Mouse (Mus musculus): Measurements from ENCODE around the gene Pwwp2a. TPM values are rescaled to one million over a fixed set of nuclear protein-coding genes. Genes with fewer than 3 reads are reported as not detected.

Pwwp2a gene
- polyA plus RNA-seq, 1 experiment from 2014 or later: 38.4 TPM

Other genes with a start within 250 kb of the Pwwp2a start
- gene Slu7, start 248.3 kb upstream of the Pwwp2a start, polyA plus RNA-seq (2014; fragmentation: Nextera tagmentation; extraction: Ambion mirVana): 63.8 and 65.3 TPM in 2 replicates
- gene C1qtnf2, start 207.7 kb upstream of the Pwwp2a start, polyA plus RNA-seq (2014; fragmentation: Nextera tagmentation; extraction: Ambion mirVana): 1.5 and 1.9 TPM in 2 replicates
- 44.0 and 45.2 TPM in 2 replicates for gene Ccnjl, start 153.2 kb upstream of the Pwwp2a start, polyA plus RNA-seq (2014; fragmentation: Nextera tagmentation; extraction: Ambion mirVana)
- gene 4933415A04Rik, start 95.0 kb upstream of the Pwwp2a start, polyA plus RNA-seq (2014; fragmentation: Nextera tagmentation; extraction: Ambion mirVana): 10.2 and 12.5 TPM in 2 replicates
- gene Fabp6, start 80.5 kb upstream of the Pwwp2a start, polyA plus RNA-seq (2014; fragmentation: Nextera tagmentation; extraction: Ambion mirVana): not detected in 2 replicates
- gene Ttc1, start 66.0 kb downstream of the Pwwp2a start, polyA plus RNA-seq (2014; fragmentation: Nextera tagmentation; extraction: Ambion mirVana): 88.0 and 89.2 TPM in 2 replicates
- gene Adra1b, start 219.2 kb downstream of the Pwwp2a start, polyA plus RNA-seq (2014; fragmentation: Nextera tagmentation; extraction: Ambion mirVana): 0.31 and 0.37 TPM in 2 replicates

Data from neural tube, embryonic 11.5 days (tissue).